Mouse (Mus musculus) urinary bladder, postnatal 4 days (tissue): ENCODE measurements around the gene Spata5.
"Not testable (repeated sequence)": the region's sequence is repeated elsewhere in the genome, so short reads cannot be mapped to it uniquely, and the experiment has no call there.

Experiments
- DNase-seq, 2 experiments: peaks; one replicate each; pipeline ENCODE4 v3.0.0; 2021 to 2022; ENCODE audit warnings: low spot score in 2 of 2

Gene Spata5

DNA sequence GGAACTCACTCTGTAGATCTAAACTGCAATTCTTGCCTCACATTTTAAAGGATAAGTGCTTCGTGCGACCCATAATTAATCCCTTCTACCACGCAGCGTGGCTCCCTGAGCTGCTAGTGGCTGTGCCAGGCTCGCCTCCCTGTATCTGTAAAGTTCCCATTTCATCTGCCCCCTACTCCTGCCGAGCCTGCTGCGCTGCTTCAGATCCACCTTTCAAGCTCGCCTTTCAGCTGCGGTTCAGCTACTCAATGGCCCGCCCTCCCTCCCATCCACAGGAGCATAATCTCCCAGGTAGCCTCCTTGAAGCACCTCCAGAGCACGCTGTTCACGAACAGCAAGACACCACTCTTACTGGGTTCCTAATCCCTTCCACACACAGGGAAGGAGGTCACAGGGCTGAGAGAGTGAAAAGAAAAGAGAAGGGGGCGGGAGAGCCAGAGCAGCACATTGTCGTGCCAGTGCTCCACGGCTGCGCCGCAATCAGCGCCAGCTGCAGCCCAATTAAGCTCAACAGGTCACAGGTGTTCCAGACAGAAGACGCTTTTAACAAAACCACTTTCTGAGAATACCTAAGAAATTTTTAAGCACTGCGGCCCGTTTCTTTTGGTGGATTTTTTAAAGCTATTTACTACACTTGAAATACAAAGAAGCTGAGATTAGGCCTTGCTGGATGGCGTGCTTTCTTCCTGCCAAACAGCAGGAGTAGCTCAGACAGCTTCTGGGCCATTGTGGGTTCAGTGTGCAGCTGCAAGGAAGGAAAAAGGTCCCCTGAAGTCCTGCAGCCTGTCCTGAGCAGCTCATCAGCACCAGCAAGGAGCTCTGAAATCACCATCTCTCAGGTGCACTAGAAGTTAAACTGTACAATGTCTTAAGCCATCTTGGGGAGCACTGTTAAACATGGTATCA is 150.2 kb downstream of the Spata5 start:
- no peak for DNase-seq

DNA sequence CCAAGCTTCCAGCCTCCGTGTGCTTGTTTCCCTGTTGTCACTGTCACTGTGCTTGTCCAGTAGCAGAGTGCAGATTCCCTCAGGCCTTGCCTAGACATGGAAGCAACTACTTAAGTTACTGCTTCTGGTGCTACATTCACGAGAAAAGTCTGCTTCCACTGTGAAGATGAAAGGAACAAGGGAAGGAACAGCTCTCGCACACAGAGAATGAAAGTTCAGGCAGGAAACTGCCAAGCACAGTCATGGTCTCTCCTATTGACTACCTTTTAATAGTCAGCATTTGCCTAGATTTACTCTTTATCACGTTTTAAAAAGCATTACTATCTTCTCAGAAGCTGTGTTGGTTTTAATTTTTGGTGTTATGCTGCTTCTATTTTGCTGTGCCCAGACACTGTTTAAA is 151.9 kb downstream of the Spata5 start:
- no peak for DNase-seq

DNA sequence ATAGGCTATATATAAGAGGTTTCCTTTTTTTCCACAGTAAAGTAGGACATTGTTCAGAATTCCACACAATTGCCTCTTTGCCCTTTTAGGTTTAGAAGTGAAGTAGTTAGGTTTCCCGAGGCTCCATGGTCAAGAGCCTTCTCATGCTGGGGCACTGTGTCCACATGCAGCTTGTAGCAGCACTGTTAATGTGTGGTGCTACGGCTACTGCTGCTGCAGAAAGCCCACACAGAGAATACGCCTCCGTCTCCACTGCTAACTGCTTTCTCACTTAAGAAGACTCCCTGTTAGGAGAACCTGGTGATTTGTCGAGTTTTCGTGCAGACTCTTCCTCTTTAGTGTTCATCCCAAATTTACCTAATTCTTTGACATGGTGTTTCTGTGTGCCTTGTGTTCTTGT is 152.4 kb downstream of the Spata5 start:
- no peak for DNase-seq

DNA sequence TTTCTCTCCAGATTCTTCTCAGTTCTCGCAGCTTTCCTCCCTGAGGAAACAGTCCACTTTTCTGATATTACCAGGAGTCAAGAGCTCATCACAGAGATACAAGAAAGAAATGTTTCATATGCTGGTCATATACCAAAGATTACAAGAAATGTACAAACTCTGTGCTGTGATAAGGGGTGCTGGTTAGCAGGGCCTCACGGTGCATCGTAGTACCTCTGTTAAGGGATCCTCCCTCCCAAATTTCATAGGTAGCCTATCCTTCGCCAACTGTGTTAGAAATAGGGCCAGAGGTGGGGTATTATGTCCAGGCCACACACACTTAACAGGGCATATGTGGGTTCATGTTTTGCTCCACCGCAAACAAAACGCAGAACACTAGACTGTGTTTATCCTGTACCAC is 157.1 kb downstream of the Spata5 start:
- no peak for DNase-seq

DNA sequence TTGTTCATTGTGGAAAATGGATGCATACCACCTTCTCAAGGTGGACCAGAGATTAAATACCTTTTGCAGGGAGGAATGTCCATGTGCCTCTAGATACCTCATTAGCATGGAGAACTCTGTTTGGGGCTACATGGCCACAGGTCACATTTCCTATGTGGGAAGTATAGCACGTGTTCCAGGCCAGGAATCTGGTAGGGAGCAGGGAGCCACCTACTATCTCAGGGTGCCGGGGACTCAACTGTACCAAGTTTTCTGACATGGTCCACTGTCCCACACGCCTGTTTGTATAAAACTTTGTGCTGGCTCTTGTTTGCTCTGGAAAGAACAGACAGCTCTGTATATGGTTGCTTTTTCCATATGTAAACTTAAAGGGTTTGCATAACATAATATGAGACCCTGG is 158.0 kb downstream of the Spata5 start:
- DNase-seq: no peak

DNA sequence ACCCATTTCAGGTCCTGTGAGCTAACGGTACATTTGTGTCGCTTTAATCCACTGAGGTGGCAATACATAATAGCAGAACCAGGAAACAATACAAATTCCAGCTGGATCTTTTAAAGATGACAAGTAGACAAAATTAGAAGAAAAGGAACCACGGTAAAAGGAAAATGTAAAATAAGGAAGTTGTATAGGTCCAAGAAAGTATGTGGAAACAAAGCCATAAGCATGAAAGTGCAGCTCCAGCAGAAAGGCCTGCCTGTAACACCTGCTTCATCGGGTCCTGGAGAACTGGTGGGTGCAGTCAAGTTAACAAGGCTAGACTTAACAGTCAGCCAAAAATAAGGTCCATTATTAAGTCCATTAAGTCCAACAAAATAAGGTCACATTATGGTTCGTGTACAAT is 164.9 kb downstream of the Spata5 start:
- DNase-seq: no peak

DNA sequence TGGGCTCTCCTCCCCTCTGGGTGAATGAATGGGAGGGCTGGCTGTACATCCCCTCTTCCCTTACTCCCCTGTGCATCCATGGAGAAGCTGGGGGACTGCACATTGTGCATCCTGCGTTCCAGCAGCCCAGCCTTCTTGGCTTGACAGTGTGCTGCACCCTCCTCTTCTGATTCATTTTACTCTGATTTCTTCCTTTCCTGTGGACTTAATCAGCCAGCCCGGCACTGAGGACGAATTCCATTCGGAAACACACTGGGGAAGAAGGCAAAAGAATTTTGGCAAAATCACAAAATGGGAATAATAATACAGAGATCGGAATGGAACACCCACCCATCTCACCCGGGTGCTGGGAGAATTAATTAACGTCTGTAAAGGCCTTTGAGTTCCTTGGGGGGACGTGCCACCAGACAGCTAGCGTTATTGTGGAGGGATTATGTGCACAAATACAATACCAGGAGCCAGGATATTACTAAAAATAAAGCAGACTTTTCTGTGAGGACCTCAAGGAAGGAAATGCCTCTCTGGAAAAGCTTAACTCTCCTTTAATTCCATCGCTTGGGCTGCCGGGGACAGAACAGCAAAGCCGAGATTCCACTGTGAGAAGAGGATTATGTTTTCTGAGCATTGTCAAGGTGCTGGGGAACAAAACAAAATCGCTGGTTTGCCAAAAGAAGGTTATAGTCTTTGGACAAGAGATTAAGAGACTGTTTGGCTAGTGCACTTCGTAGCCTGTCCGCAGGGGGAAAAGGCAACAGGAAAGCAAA is 166.5 kb downstream of the Spata5 start:
- DNase-seq: no peak

DNA sequence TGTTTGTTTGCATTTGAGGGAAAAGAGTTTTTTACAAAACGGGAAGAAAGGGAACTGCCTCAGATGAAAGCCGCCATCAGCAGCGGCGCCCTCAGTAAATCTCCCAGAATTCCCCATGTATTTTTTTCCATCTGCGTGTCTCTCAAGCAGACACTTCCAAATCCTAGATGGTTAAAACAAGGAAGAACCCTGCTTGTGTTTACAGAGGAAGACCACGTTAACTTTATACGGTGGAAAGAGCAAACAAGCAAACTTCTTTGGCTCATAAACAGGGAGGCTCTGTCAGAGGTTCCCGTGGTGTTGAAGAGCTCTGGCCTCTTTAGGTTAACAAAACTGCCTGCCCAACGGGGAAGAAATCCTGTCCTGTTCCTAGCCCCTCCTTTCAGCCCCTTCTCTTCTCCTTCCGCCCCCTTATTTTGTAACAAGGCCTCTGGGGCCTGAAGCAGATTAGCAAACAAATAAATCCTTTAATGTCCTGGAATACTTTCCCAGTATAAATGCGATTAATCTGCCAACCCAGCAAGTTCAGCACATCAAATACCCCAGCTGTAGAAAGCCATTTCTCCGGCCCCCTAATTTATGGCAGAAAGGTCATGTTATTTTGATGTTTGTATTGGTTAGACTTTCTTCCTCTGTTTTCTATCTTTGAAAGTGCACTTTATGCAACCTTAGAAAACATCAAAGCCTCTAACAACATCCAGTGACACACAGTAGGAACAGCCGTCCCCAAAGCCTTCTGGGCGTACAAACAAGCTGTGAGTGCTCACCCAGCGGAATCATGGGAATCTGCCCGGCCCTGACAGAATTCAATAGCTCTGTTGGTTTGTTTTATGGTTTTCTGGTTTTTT is 167.3 kb downstream of the Spata5 start:
- no peak for DNase-seq

DNA sequence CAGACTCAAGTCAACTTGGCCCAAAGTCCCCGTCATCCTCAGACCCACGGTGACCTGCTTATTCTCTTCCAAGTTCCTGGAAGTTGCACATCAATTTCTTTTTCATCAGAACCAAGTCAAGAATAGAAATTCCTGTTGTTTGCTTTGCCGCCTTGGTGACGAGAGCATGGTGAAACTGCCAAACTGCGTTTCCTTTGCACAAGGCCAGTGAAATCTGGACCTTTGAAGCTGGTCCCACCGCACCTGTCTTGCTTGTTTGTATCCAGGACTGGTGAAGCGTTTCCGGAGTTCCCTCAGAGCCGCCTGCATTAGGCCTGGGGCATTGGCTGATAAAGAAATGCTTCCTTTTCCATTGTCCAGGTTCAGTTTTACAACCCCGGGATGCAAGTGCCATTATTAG is 176.0 kb downstream of the Spata5 start:
- DNase-seq: no peak

DNA sequence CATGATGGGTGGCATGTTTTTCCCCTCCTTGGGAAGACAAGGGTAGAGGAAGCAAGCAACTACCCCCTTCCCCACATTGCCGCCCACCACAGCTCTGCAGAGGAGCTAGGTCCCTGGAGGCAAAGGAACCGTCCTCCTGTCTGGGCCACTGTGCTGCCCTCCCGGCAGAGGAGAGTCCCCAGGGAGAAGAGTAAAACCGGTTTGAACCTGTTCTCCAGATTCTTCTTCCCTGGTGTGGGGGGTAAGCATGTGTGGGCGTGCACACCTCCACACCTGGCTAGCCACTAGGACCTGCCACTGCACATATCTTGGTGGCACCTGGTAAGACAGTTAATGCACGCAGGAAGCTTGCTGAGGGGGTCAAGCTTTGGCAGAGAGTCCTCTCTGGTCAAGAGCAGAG is 176.8 kb downstream of the Spata5 start:
- DNase-seq: no peak

DNA sequence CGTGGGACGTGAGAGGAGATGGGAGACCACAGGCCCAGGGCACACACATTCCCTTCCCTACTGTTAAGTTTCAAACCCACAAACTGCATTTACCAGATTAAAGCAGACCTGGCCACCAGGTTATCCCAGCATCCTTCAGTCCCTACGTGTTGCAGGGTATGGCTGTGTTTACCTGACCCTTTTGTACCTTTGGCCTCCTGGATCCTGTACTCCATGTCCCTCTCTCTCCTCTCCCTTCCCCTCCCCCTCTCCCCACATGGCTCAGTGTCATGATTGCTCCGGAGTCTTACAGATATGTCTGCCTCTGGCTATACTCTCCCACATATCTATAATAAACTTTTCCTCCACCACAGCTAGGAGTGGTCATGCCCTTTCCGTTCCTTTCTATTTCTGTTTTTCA is 177.5 kb downstream of the Spata5 start:
- no peak for DNase-seq

DNA sequence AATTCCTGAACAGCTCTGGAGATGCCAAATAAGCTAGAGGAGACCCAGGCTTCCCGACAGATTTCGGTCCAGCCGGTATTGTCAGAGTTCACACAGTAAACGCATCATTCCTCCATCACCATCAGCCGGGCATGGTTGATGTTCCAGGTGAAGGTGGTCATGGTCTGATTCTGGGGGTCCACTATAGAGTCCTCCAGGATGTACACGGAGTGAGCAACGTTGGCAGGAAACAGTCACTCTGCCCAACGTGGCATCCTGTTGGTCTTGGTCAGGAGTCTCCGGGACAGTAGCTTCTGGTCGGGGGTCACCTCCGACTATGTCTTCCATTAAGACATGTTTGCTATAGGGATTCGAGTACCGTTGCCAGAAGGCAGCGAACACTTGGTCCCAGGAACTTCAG is 179.9 kb downstream of the Spata5 start:
- not testable (repeated sequence) for DNase-seq

DNA sequence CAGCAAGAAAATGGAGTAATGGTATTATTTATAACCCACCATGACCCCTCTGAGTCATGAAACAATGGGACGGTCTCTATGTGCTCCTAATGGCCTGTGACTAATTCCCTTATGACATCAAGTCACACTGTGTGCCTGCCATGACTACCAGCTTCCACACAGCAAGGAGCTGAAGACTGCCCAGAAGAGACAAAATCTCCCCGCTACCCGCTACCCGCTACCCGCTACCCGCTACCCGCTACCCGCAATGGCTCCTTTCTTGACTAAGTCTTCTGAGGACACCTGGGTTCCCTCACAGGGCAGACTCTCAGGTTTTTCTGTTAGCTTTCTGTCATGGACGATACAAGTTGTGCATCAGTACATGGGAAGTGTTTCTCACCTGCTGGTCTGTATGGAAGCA is 182.7 kb downstream of the Spata5 start:
- no peak for DNase-seq

DNA sequence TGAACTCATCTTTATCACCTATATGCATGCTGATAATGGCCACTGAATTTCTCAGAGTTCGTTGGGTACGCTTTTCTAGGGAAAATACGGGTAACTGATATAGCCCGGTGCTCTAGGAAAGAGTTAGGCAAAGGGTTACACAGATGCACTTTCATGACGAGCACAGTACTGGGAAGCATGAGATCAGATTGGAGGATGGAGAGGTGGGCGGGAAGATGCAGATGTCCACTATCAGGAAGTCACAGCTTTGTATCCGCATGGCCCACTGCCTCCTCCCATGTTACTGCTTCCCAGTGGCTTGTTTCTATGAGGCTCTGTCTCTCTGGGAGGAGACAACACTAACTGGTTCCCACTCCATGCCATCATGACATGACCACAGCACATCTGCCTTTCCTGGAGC is 183.2 kb downstream of the Spata5 start:
- DNase-seq: no peak

DNA sequence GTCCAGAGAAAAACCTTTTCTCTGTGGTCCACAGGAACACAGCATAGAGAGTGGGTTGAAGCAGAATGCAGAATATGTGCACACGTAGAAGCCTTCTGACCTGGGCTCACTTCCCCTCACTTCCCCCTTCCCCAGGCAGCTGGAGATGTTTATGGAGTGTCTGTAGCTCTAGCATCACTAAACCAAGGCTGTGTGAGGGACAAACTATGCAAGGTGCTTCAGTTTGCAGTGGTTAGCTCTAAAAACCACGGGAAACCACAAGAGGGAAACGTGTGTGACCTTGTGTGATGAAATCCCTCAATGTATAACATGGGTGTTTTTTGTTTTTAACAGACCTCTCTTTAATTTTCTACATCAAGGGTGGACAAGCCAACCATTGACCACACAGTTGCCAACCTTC is 183.8 kb downstream of the Spata5 start:
- DNase-seq: no peak

DNA sequence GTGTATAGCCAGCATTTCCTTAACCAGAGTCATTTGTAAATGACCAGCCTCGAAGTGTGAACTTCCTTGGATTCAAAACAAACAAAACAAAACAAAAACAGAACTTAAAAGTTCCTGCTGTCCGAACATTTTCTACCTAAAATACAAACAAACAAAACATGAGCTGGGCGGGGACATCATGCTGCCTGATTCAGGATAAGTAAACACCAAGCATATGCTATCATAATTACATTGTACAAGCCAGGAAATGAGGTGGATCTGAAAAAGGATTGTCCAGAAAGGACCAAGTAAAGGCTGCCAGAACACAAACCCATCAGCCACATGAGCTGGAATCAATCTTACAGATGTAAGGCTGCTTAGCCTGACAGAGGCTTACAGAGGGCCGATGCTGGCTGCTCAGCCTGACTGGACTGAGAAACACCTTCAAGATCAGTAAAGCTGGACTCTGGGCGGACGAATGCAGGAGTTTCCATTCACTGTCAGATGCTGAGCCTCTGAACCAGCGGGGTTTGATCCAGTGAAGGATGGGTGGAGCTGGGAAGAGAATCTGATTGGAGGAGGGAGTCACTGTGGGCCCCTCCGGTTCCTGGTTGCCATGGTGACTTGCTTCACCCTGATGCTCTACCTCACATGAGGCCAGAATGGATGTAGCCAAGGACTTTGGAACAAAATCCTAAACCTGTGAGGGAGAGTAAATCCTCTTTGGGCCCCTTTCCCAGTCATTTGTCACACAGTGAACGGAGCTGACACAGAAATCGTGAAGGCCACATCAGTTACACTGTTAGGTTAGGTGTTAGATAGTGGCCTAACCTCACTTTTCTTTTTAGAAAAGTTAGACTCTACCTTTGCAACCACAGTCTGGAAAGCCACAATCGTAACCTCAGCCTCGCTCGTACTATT is 185.5 kb downstream of the Spata5 start:
- DNase-seq: no peak

DNA sequence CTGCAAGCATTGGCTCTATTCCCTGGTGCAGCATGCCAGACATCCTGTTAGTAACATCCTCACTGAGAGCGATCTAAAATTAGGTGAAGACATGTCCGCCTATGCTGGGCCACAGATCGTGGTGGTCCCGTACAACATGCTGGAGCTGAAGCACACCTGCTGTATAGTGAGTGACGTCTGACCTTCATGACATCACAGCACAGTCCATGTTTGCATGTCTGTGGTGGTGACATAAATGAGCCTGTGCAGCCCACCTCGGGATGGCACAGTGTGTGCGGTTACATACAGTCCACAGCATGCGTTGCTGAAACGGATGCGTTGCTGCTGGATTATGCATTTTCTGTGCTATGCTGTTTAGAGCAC is 186.2 kb downstream of the Spata5 start:
- no peak for DNase-seq

DNA sequence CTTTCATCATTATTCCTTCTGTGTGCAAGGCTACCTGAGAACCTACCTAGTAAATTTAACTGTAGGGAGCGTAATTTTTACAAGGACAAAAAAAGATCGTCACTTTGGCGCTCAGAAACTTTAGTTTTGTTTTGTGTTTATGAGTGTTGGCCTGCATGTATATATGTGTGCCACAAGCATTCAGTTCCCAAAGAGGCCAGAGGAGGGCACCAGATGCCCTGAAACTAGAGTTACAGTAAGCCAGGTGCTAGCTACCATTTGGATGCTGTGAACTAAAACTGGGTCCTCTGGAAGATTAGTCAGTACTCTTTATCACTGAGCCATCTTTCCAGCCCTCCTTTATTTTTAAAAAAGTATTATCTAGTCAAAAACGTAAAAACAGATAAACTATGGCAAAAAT is 189.2 kb downstream of the Spata5 start:
- DNase-seq: no peak

DNA sequence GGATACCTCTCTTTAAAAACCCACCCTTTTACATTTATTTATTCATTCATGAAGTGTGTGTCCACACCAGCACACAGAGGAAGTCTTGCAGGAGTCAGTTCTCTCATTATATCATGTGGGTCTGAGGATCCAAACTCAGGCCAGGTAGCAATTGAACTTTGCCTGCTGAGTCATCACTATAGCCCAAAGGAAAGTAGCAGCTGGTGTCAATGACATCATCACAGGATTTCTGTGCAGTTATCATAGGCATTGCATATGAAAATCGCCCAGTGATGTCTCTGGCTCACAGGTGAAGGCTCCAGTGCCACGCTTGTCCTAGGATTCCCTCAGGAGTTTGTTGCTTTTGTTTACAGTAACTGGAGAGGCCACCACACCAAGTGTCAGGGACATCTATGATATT is 191.0 kb downstream of the Spata5 start:
- DNase-seq: no peak

DNA sequence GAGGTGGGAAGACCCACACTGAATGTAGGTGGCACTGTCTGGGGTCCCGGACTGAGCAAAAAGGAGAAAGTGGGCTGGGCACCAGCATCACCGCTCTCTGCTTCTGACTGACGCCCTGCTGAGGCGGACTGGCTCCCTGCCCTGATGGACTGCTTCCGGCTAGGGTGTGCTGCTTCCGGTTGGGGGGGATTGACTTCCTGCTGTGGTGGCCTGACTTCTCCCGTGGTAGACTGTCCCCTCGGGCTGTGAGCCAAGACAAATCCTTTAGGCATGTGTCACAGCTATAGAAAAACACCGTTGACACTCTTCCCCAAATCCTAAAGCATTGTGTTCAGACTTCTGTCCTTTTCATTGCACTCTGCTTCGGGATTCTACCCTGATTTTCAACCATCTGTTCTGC is 194.0 kb downstream of the Spata5 start:
- DNase-seq: no peak
